Mouse (Mus musculus) left cerebral cortex, adult 8-10 months (tissue): Measurements from ENCODE around the gene Rab1b. TPM values are rescaled to one million over a fixed set of nuclear protein-coding genes. Genes with fewer than 3 reads are reported as not detected.
"Not testable (repeated sequence)": the region's sequence is repeated elsewhere in the genome, so short reads cannot be mapped to it uniquely, and the experiment has no call there.

ENCODE experiments used
- DNase-seq, 2 experiments: peaks; one replicate each; pipeline ENCODE4 v3.0.0; 2022; ENCODE audit warnings: low spot score in 2 of 2
- total RNA-seq, 4 experiments: library from RNA; stranded (reverse); gene quantifications; 2 replicates each; pipeline ENCODE4 v1.2.4; 2022

The Rab1b gene
- total RNA-seq, 4 experiments from 2014 or later, result 146 to 171 (median 156) TPM

GRCm38 (mm10) chr19:5097521-5098362 lies 9.1 kb downstream of the Rab1b start:
- DNase-seq, result no peak

- no peak for DNase-seq
These were observed 10.9 kb downstream of the Rab1b start for GRCm38 (mm10) chr19:5095887-5096474.

- no peak for DNase-seq
These were observed 12.0 kb downstream of the Rab1b start for GRCm38 (mm10) chr19:5094746-5095417.

GRCm38 (mm10) chr19:5094243-5094632 lies 12.6 kb downstream of the Rab1b start:
- DNase-seq, result peak; percentile 97

GRCm38 (mm10) chr19:5093481-5094242 lies 13.2 kb downstream of the Rab1b start:
- no peak for DNase-seq

GRCm38 (mm10) chr19:5092083-5092482 lies 14.8 kb downstream of the Rab1b start:
- no peak for DNase-seq

GRCm38 (mm10) chr19:5089324-5089723 lies 17.5 kb downstream of the Rab1b start:
- no peak for DNase-seq

- peak; percentile 80 to 99 for DNase-seq
These were observed 18.8 kb downstream of the Rab1b start, which contains the start of gene Yif1a for GRCm38 (mm10) chr19:5087884-5088728. Gene Yif1a, plus strand, starts transcription at chr19:5088538.

GRCm38 (mm10) chr19:5086533-5086932 lies 20.3 kb downstream of the Rab1b start:
- not testable (repeated sequence) for DNase-seq

- peak in 1 of 2 experiments; percentile 25 for DNase-seq
These were observed 21.6 kb downstream of the Rab1b start, which contains the start of gene Tmem151a for GRCm38 (mm10) chr19:5085145-5085863. Gene Tmem151a, minus strand, starts transcription at chr19:5085531.

- DNase-seq, result peak in 1 of 2 experiments; percentile 30
These were observed 22.1 kb downstream of the Rab1b start for GRCm38 (mm10) chr19:5084834-5085144.

- no peak for DNase-seq
These were observed 22.7 kb downstream of the Rab1b start for GRCm38 (mm10) chr19:5083961-5084833.

GRCm38 (mm10) chr19:5082596-5082995 lies 24.3 kb downstream of the Rab1b start:
- no peak for DNase-seq

- DNase-seq, result no peak
These were observed 24.9 kb downstream of the Rab1b start for GRCm38 (mm10) chr19:5082005-5082404.

- DNase-seq, result no peak
These were observed 27.6 kb downstream of the Rab1b start for GRCm38 (mm10) chr19:5079279-5079678.

- DNase-seq, result no peak
These were observed 33.4 kb downstream of the Rab1b start for GRCm38 (mm10) chr19:5073518-5073917.

GRCm38 (mm10) chr19:5073028-5073427 lies 33.8 kb downstream of the Rab1b start:
- DNase-seq, result no peak

GRCm38 (mm10) chr19:5072389-5073019 lies 34.4 kb downstream of the Rab1b start:
- no peak for DNase-seq
